Mouse (Mus musculus) liver, adult 2 months (tissue): ENCODE results near the gene Gjd2. TPM values are rescaled to one million over a fixed set of nuclear protein-coding genes. Genes with fewer than 3 reads are reported as not detected.

Experiments
- DNase-seq: peaks from one replicate; pipeline ENCODE4 v3.0.0-alpha.2; 2011; ENCODE audit warnings: low read depth, low spot score; ENCODE audit errors: extremely low read depth
- H3K27ac ChIP-seq: fragments of 200-500 bp; replicated peaks from 2 replicates; pipeline ENCODE4 v1.5.1; 2012; ENCODE audit warnings: low read depth, mild to moderate bottlenecking, control low read depth, inconsistent platforms, low read length; ENCODE audit not compliant: insufficient read depth
- H3K27me3 ChIP-seq: fragments of 200-500 bp; 2 replicates; pipeline ENCODE4 v1.6.1; 2012; ENCODE audit warnings: mild to moderate bottlenecking, moderate library complexity, low read length, inconsistent platforms; ENCODE audit not compliant: control insufficient read depth, insufficient read depth
- H3K36me3 ChIP-seq: fragments of 200-500 bp; 2 replicates; pipeline ENCODE4 v1.6.1; 2012; ENCODE audit warnings: low read length, inconsistent platforms; ENCODE audit not compliant: control insufficient read depth, insufficient read depth
- H3K4me1 ChIP-seq: fragments of 200-500 bp; 2 replicates; pipeline ENCODE4 v1.6.1; 2011; ENCODE audit warnings: low read length; ENCODE audit not compliant: control insufficient read depth, insufficient read depth
- H3K4me3 ChIP-seq: fragments of 200-500 bp; 2 replicates; pipeline ENCODE4 v1.5.1; 2011; ENCODE audit warnings: low read depth, mild to moderate bottlenecking, control low read depth, low read length, moderate library complexity; ENCODE audit not compliant: insufficient read depth
- H3K79me2 ChIP-seq: fragments of 200-500 bp; 2 replicates; pipeline ENCODE4 v1.6.1; 2012; ENCODE audit warnings: inconsistent platforms, mild to moderate bottlenecking, low read length, moderate library complexity; ENCODE audit not compliant: control insufficient read depth, insufficient read depth
- H3K9ac ChIP-seq: fragments of 200-500 bp; 2 replicates; pipeline ENCODE4 v1.6.1; 2012; ENCODE audit warnings: low read depth, mild to moderate bottlenecking, control low read depth, inconsistent platforms, low read length
- CTCF ChIP-seq: fragments of 200-500 bp; IDR thresholded peaks from 2 replicates; pipeline ENCODE4 v1.5.1; 2011; ENCODE audit warnings: low read depth, low read length, control low read depth
- POLR2A ChIP-seq: fragments of 200-500 bp; IDR thresholded peaks from 2 replicates; pipeline ENCODE4 v1.6.1; 2011; ENCODE audit warnings: low read length, control low read depth; ENCODE audit not compliant: insufficient read depth; ENCODE audit errors: extremely low read depth
- WGBS: fragments of 180-500 bp; shearing (Covaris S2); methylation state at CpG from one replicate; pipeline ENCODE4 v1.1.7; 2018; 5-methylcytosine and 5-hydroxymethylcytosine counted together
- polyA plus RNA-seq: library from polyadenylated mRNA; depleted of rRNA; stranded (reverse); fragments of >200 nt; gene quantifications from 2 replicates; pipeline ENCODE4 v1.2.3, GENCODE M21; 2012
- total RNA-seq: library from RNA; depleted of rRNA; stranded (reverse); fragments of >200 nt; gene quantifications from 2 replicates; pipeline ENCODE4 v1.2.3, GENCODE M21; 2014

Gene Gjd2
- total and polyA plus RNA-seq, 2 experiments = not detected

GRCm38 (mm10) chr2:114047960-114048611 is 34.7 kb upstream of the Gjd2 start:
- Histone ChIP-seq H3K4me1 (no peaks in the 10 kb centered on the region), H3K27ac (no peak overlapping the region), H3K27me3 (no peaks in the 10 kb centered on the region), H3K79me2 (no peaks in the 10 kb centered on the region), H3K9ac (no peak overlapping the region), H3K36me3 (no peaks in the 10 kb centered on the region), H3K4me3 (no peak overlapping the region)
- DNase-seq = no peak
- 89% methylated on average over 5 of the region's 5 CpGs for WGBS
- TF ChIP-seq CTCF (no peak), POLR2A (no peak)

GRCm38 (mm10) chr2:114046151-114046664 is 32.8 kb upstream of the Gjd2 start:
- no peaks in the 10 kb centered on the region for H3K4me1 ChIP-seq
- no peaks in the 10 kb centered on the region for H3K79me2 ChIP-seq
- no peaks in the 10 kb centered on the region for H3K36me3 ChIP-seq
- H3K4me3 ChIP-seq = no peak overlapping the region
- H3K27me3 ChIP-seq = no peaks in the 10 kb centered on the region
- H3K9ac ChIP-seq = no peak overlapping the region
- no peak for TF ChIP-seq POLR2A
- TF ChIP-seq CTCF = no peak
- H3K27ac ChIP-seq = no peak overlapping the region
- no peak for DNase-seq
- 93% methylated on average over 5 of the region's 5 CpGs for WGBS

- Histone ChIP-seq H3K9ac (no peak overlapping the region), H3K36me3 (no peaks in the 10 kb centered on the region), H3K4me1 (no peaks in the 10 kb centered on the region), H3K27ac (no peak overlapping the region), H3K27me3 (no peaks in the 10 kb centered on the region), H3K79me2 (no peaks in the 10 kb centered on the region), H3K4me3 (no peak overlapping the region)
- TF ChIP-seq POLR2A (no peak), CTCF (no peak)
- 61% methylated on average over 2 of the region's 2 CpGs for WGBS
- no peak for DNase-seq
Measured at GRCm38 (mm10) chr2:114037926-114038325, 24.5 kb upstream of the Gjd2 start.

GRCm38 (mm10) chr2:114032259-114032658 is 18.8 kb upstream of the Gjd2 start:
- DNase-seq = no peak
- no peaks in the 10 kb centered on the region for H3K36me3 ChIP-seq
- no peak overlapping the region for H3K9ac ChIP-seq
- H3K79me2 ChIP-seq = no peaks in the 10 kb centered on the region
- no peak overlapping the region for H3K4me3 ChIP-seq
- no peaks in the 10 kb centered on the region for H3K27me3 ChIP-seq
- no peak for TF ChIP-seq POLR2A
- TF ChIP-seq CTCF = no peak
- WGBS = 42% methylated on average over 2 of the region's 2 CpGs
- no peak overlapping the region for H3K27ac ChIP-seq
- no peaks in the 10 kb centered on the region for H3K4me1 ChIP-seq

- no peaks in the 10 kb centered on the region for H3K27me3 ChIP-seq
- H3K9ac ChIP-seq = no peak overlapping the region
- H3K36me3 ChIP-seq = no peaks in the 10 kb centered on the region
- no peaks in the 10 kb centered on the region for H3K4me1 ChIP-seq
- TF ChIP-seq POLR2A (no peak), CTCF (no peak)
- H3K27ac ChIP-seq = no peak overlapping the region
- 91% methylated on average over 6 of the region's 6 CpGs for WGBS
- H3K4me3 ChIP-seq = no peak overlapping the region
- no peaks in the 10 kb centered on the region for H3K79me2 ChIP-seq
- no peak for DNase-seq
Measured at GRCm38 (mm10) chr2:114023383-114023782, 10.0 kb upstream of the Gjd2 start.

- Histone ChIP-seq H3K4me3 (no peak overlapping the region), H3K79me2 (no peaks in the 10 kb centered on the region), H3K9ac (no peak overlapping the region), H3K36me3 (no peaks in the 10 kb centered on the region), H3K27me3 (no peaks in the 10 kb centered on the region), H3K4me1 (no peaks in the 10 kb centered on the region), H3K27ac (no peak overlapping the region)
- DNase-seq = no peak
- no peak for TF ChIP-seq POLR2A
- no peak for TF ChIP-seq CTCF
Measured at GRCm38 (mm10) chr2:114020210-114020563, 6.8 kb upstream of the Gjd2 start.
